In the genomic region with DNA sequence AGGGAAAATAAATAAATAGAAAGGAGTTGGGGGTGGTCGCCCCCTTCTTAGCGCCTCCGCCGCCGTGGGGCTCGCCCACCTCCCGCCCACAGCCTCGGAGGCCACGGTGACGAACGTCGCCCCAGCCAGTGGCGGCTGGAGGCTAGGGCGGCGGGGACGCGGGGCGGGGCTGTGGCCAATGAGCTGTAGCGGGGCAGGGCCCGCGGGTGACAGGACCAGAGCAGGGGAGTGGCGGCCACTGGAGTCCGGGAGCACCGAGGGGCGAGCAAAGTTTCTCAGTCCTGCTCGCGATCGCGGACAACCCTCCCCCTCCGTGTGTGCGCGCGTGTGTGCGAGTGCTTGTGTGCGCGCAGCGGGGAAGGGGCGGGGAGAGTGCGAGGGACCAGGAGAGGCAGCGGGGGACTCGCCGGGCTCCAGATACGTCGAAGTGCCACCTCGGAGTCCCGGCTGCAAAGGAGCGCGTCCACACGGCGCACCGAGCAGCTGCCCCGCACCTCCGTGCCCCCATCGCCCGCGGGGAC, we compare ENCODE assay signal across 8 mouse cellular contexts. TPM values are rescaled to one million over a fixed set of nuclear protein-coding genes. Genes with fewer than 3 reads are reported as not detected.
DNase-seq lines count a peak whose midpoint lies in the region; ATAC-seq and TF ChIP-seq lines count a peak whose summit lies in the region.

No protein-coding gene starts in this region.

- H3K9ac ChIP-seq in hindbrain, embryonic 12.5 days: peak overlapping the region; percentile 89

- peak; percentile 51 for DNase-seq in ES-CJ7 (ENCODE audit: low read depth, low spot score)
- peak; percentile 84 to 89 for DNase-seq in cerebellum, postnatal 10 days
- peak; percentile 51 to 66 for DNase-seq in frontal cortex, postnatal 25 days (ENCODE audit: low spot score in 2 of 2)
- DNase-seq in left cerebral cortex, adult 2 months (ENCODE audit: extremely low spot score in 1 of 2, low spot score in 2 of 2): peak; percentile 73 to 81
- peak; percentile 90 to 96 for DNase-seq in lung, postnatal 4 days
- peak; percentile 62 to 72 for DNase-seq in right cerebral cortex, adult 2 months (ENCODE audit: low spot score in 2 of 2)
- DNase-seq in urinary bladder, postnatal 25 days (ENCODE audit: low spot score): peak; percentile 62

- peak; percentile 90 for ATAC-seq in hindbrain, embryonic 12.5 days (ENCODE audit: low FRiP score)

- H3K4me2 ChIP-seq in hindbrain, embryonic 12.5 days (replicated peaks): peak overlapping the region; percentile 94

- peaks cover 32% of the 10 kb centered on the region for H3K4me1 ChIP-seq in hindbrain, embryonic 12.5 days

- intact Hi-C loops in left cerebral cortex, adult 2 months (cut with DNase I): loop anchor here (2.0 to 10.0 kb wide), 5 partner anchors 102 to 1635 kb away; no protein-coding TSS in a partner anchor

- WGBS in hindbrain, embryonic 12.5 days: under 1% methylated on average over 56 of the region's 56 CpGs

- no peaks in the 10 kb centered on the region for H3K27me3 ChIP-seq in hindbrain, embryonic 12.5 days

- peak overlapping the region; percentile 63 for H3K4me3 ChIP-seq in hindbrain, embryonic 12.5 days
- H3K4me3 ChIP-seq in left cerebral cortex, adult 2 months: peak overlapping the region; percentile 84

- no peak for TF ChIP-seq CTCF in left cerebral cortex, adult 2 months (IDR thresholded peaks at IDR 0.05)

- no peaks in the 10 kb centered on the region for H3K9me3 ChIP-seq in hindbrain, embryonic 12.5 days (replicated peaks)

- peaks cover 15% of the 10 kb centered on the region for H3K36me3 ChIP-seq in hindbrain, embryonic 12.5 days

- H3K27ac ChIP-seq in hindbrain, embryonic 12.5 days: peak overlapping the region; percentile 91
- H3K27ac ChIP-seq in left cerebral cortex, adult 2 months: peak overlapping the region; percentile 72

RNA-seq across cellular contexts. Expression of gene Fat4, which starts 1.2 kb away (rescaled TPM):
- polyA plus RNA-seq in hindbrain, embryonic 12.5 days (2016; fragmentation: Nextera tagmentation; extraction: Ambion mirVana): 14.6 and 17.1 TPM in 2 replicates
- 10 to 100 TPM; 13.0 to 13.2 TPM for total RNA-seq in left cerebral cortex, adult 2 months (2021)

Comparison
In these comparisons a context has a peak if more than half of its experiments do, and no peak if none do; other contexts are left out.
1. Peak in every context shown above with its lines: DNase-seq, ATAC-seq, H3K4me3 ChIP-seq and H3K27ac ChIP-seq.